Mouse (Mus musculus): ENCODE data around the gene Mmp7. TPM values are rescaled to one million over a fixed set of nuclear protein-coding genes. Genes with fewer than 3 reads are reported as not detected.

Mmp7 gene
- polyA plus RNA-seq, 1 experiment from 2014 or later: not detected

DNA sequence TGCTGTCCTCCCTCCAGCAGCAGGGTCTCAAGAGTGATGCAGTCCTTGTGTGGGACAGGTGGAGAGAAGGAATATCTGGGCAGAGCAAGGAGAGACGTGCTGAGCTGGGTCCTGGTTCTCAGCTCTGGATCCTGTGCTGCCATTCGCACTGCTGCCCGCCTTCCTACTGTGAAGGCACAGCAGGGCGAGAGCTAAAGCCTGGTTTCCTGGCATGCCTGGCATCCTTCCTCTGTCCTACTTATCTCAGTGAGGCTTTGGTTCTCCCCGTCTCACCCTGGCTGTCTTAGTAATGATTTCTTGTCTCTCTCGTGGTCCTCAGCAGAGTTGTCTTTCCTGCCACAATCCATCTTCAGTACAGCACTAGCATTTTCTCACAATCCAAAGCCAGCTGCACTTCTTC is 2.1 kb upstream of the Mmp7 start:
- Histone ChIP-seq H3K9me3 (no peaks in the 10 kb centered on the region), H3K27me3 (no peaks in the 10 kb centered on the region), H3K4me3 (no peak overlapping the region), H3K9ac (no peak overlapping the region), H3K4me2 (no peak overlapping the region), H3K27ac (replicated peaks) (no peak overlapping the region), H3K4me1 (replicated peaks) (no peaks in the 10 kb centered on the region), H3K36me3 (no peaks in the 10 kb centered on the region)
- ATAC-seq (ENCODE audit: low FRiP score, low read depth): no peak
- WGBS: 62% methylated on average over 6 of the region's 6 CpGs

DNA sequence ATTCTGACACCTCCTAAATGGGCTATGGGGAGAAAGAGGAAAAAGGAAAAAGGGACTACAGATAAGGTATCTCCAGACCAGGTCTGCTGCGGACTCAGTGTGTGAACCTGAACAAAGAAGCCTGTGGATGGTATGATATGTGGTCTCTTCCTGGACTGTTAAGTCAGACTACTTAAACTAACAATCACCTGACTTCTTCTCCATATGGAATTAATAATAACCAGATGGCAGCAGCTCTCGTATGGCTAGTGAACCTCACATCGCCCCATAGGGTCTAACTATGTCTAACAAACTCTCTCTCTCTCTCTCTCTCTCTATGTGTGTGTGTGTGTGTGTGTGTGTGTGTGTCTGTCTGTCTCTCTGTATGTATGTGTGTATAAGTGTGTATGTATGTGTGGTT is 2.1 kb downstream of the Mmp7 start:
- H3K9ac ChIP-seq: no peak overlapping the region
- H3K4me2 ChIP-seq: no peak overlapping the region
- WGBS: 89% methylated on average over 3 of the region's 3 CpGs
- no peak overlapping the region for H3K27ac ChIP-seq (replicated peaks)
- no peak for ATAC-seq (ENCODE audit: low FRiP score, low read depth)
- H3K4me3 ChIP-seq: no peak overlapping the region
- no peaks in the 10 kb centered on the region for H3K4me1 ChIP-seq (replicated peaks)
- no peaks in the 10 kb centered on the region for H3K27me3 ChIP-seq
- no peaks in the 10 kb centered on the region for H3K9me3 ChIP-seq
- no peaks in the 10 kb centered on the region for H3K36me3 ChIP-seq

DNA sequence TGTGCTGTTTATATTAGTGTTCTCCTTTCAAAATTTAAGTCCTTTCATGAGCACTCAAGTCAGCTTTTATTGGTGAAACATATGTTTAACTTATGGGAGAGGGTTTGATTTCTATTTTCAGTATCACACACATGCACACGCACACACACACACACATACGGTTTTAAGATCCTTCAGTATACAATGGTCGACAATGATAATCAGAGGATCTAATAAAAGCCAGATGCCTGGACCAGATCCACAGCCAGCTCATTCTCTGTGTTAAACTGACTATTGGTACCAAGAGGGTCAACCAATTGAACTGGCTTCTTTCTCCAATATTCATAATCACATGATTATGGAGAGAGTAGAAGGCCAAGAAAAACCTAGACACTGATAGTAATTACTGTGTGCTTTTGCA is 3.8 kb downstream of the Mmp7 start:
- no peaks in the 10 kb centered on the region for H3K36me3 ChIP-seq
- no peaks in the 10 kb centered on the region for H3K4me1 ChIP-seq (replicated peaks)
- WGBS: 88% methylated on average over 3 of the region's 3 CpGs
- ATAC-seq (ENCODE audit: low FRiP score, low read depth): no peak
- no peaks in the 10 kb centered on the region for H3K27me3 ChIP-seq
- no peaks in the 10 kb centered on the region for H3K9me3 ChIP-seq
- H3K9ac ChIP-seq: no peak overlapping the region
- H3K27ac ChIP-seq (replicated peaks): no peak overlapping the region
- H3K4me2 ChIP-seq: no peak overlapping the region
- no peak overlapping the region for H3K4me3 ChIP-seq

DNA sequence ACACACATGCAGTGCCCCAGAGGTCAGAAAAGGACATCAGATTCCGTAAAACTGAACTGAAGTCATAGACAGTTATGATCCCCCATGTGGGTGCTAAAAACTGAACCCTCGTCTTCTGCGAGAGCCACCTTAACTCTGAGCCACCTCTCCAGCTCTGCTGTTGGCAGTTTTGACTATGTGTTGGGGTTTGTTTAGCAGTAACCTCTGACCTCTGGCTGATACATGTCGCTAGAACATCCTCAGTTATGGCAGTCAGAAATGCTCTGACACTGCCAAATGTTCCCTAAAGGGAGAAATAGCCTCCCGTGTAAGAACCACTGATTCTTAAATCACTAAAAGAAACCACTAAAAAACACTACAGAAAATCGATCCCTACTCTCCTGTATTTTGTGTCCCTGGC is 16.8 kb downstream of the Mmp7 start:
- H3K4me3 ChIP-seq: no peak overlapping the region

DNA sequence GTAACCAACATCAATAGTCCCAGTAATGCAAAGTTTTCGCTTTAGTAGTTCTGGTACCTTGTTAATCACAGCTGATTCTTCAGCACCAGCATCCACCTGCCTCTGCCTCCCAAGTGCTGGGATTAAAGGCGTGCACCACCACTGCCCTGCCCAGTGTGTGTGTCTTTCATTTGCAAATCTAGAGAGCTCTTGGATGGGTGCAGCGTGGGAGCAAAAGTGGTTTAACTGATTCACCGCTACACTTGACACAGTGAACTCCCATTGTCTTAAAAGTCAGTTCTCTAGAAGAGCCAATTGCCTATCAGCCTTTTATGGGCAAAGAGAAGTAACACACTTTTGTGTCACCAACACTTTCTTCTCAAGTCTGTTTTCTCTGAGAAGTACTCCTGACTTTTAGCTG is 19.3 kb downstream of the Mmp7 start:
- H3K9me3 ChIP-seq: no peaks in the 10 kb centered on the region
- no peaks in the 10 kb centered on the region for H3K4me1 ChIP-seq (replicated peaks)
- no peak overlapping the region for H3K9ac ChIP-seq
- no peak overlapping the region for H3K4me3 ChIP-seq
- WGBS: 72% methylated on average over 4 of the region's 4 CpGs
- H3K27me3 ChIP-seq: no peaks in the 10 kb centered on the region
- H3K4me2 ChIP-seq: no peak overlapping the region
- H3K27ac ChIP-seq (replicated peaks): no peak overlapping the region
- no peaks in the 10 kb centered on the region for H3K36me3 ChIP-seq
- no peak for ATAC-seq (ENCODE audit: low FRiP score, low read depth)

More for the DNA sequence above, 16.8 kb downstream of the Mmp7 start:
- no peak overlapping the region for H3K4me2 ChIP-seq
- WGBS: 83% methylated on average over 6 of the region's 6 CpGs
- no peak overlapping the region for H3K27ac ChIP-seq (replicated peaks)
- H3K4me1 ChIP-seq (replicated peaks): no peaks in the 10 kb centered on the region
- H3K27me3 ChIP-seq: no peaks in the 10 kb centered on the region
- no peaks in the 10 kb centered on the region for H3K9me3 ChIP-seq
- ATAC-seq (ENCODE audit: low FRiP score, low read depth): no peak
- no peak overlapping the region for H3K9ac ChIP-seq
- H3K36me3 ChIP-seq: no peaks in the 10 kb centered on the region

DNA sequence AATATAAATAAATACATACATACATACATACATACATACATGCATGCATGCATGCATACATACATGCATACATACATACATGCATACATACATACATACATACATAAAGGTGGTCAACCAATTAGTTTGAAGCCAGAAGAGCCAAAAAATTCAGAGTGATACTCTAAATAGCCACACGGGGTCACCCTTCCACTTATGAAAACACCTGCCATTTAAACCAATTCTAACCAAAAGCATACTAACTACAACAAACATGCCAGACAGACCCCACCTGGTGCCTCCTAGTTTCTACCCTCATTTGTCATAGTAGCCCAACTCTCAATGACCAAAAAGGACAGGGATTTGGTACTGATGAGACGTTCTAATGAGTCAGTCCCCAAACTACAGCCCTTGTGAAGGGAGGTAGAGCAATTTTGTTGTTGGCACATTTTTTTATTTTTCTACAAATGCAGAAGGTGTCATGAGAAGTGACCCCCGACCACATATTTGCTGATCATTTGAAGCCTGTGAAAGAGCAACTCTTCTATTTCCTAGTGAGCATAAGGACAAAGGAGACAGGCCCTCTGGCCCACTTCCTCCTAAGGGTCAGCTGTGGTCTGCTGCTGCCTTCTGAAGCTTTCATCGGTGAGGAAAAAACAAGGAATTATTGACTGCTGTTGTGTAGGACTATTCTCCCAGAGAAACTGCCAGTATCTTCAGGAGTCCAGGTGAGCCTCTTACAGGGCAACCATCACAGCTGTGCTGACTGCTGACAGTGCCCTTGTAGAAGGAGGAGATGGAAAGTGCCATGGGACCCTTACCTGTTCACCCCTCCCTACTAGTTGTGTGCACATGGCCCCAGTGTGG is 22.4 kb downstream of the Mmp7 start:
- Histone ChIP-seq H3K9ac (no peak overlapping the region), H3K4me2 (no peak overlapping the region), H3K36me3 (no peaks in the 10 kb centered on the region), H3K27ac (replicated peaks) (no peak overlapping the region), H3K4me3 (no peak overlapping the region), H3K9me3 (no peaks in the 10 kb centered on the region), H3K27me3 (no peaks in the 10 kb centered on the region), H3K4me1 (replicated peaks) (no peaks in the 10 kb centered on the region)
- WGBS: 35% methylated on average over 4 of the region's 4 CpGs
- peak; percentile 23; the same call in 1 of the 2 replicates for ATAC-seq (ENCODE audit: low FRiP score, low read depth)

DNA sequence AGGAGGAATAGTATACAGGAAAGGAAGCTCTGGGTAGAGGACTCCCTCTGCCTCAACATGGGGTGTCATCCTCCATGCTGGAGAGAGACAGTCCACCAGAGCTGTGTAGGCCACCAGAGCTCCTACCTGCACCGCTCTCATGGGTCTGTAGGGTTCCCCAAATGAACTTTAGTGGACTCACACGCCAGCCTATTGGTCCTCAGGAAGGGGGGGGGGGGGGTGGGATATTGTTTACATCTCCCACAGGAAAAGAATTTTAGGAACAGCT is 23.0 kb downstream of the Mmp7 start:
- no peak overlapping the region for H3K4me3 ChIP-seq
- H3K9ac ChIP-seq: no peak overlapping the region
- no peak overlapping the region for H3K4me2 ChIP-seq
- ATAC-seq (ENCODE audit: low FRiP score, low read depth): no peak
- no peaks in the 10 kb centered on the region for H3K9me3 ChIP-seq
- H3K36me3 ChIP-seq: no peaks in the 10 kb centered on the region
- H3K27ac ChIP-seq (replicated peaks): no peak overlapping the region
- WGBS: 72% methylated on average over 2 of the region's 2 CpGs
- H3K4me1 ChIP-seq (replicated peaks): no peaks in the 10 kb centered on the region
- no peaks in the 10 kb centered on the region for H3K27me3 ChIP-seq

DNA sequence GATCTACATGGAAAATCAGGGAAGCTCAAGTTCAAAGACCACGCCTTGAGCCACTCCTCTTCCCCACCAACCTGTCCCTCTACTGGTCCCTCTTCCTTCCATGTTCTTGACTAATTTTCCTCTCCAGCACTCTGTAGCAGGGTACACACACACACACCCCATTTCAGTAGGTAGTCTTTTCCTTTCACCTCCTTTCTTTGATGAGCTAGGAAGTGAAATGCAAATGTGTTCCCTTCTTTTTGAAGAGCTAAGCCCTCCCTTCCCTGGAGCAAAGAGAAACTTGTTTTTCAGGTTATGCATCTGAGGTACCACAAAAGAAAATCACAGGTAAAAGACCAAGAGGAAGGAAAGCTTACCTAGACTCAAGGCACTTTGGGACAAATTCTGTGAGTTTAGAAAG is 29.7 kb downstream of the Mmp7 start:
- Histone ChIP-seq H3K36me3 (no peaks in the 10 kb centered on the region), H3K4me3 (no peak overlapping the region), H3K4me1 (replicated peaks) (no peaks in the 10 kb centered on the region), H3K9me3 (no peaks in the 10 kb centered on the region), H3K27ac (replicated peaks) (no peak overlapping the region), H3K27me3 (no peaks in the 10 kb centered on the region), H3K4me2 (no peak overlapping the region), H3K9ac (no peak overlapping the region)
- 100% methylated on average over 1 of the region's 1 CpGs for WGBS
- no peak for ATAC-seq (ENCODE audit: low FRiP score, low read depth)

DNA sequence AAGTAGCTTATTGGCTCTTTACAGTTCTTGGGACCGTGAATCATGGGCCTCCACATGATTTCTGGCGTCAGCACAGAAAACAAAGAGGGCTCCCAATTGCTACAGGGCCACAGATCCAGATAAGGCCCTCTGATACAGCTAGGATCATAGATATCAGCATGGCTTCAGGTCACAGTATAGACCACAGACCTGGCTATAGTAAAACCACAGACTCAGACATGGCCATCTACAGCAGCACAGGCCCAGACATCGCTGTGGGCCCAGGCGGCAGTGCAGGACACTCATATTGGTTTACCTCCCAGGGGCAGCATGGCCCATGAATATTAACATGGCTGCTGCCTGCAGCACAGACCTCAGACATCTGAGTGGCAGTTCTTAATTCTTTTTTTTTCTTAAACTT is 37.1 kb downstream of the Mmp7 start:
- Histone ChIP-seq H3K4me2 (no peak overlapping the region), H3K27ac (replicated peaks) (no peak overlapping the region), H3K4me1 (replicated peaks) (no peaks in the 10 kb centered on the region), H3K9me3 (no peaks in the 10 kb centered on the region), H3K36me3 (no peaks in the 10 kb centered on the region), H3K9ac (no peak overlapping the region), H3K4me3 (no peak overlapping the region), H3K27me3 (no peaks in the 10 kb centered on the region)
- ATAC-seq (ENCODE audit: low FRiP score, low read depth): no peak
- WGBS: 81% methylated on average over 4 of the region's 4 CpGs

DNA sequence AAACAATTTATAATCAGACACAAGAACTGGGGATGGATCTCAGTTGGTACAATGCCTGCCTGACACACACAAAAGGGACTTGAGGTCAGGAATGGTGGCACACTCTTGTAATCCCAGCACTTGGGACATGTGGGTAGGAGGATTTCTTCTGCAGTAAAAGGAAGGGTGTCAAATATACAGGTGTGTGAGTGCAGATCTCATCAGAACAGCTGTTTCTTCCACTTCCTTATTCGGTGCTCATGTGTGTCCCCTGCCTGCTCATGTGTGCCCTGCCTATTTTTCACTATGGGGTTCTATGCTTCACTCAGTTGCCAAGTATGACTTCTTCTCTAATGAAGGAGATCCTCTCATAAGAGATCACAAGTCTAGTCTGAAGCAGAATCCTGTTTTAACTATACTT is 50.8 kb downstream of the Mmp7 start:
- no peaks in the 10 kb centered on the region for H3K36me3 ChIP-seq
- H3K4me3 ChIP-seq: no peak overlapping the region
- no peak for ATAC-seq (ENCODE audit: low FRiP score, low read depth)
- H3K4me2 ChIP-seq: no peak overlapping the region
- H3K4me1 ChIP-seq (replicated peaks): no peaks in the 10 kb centered on the region
- no peaks in the 10 kb centered on the region for H3K27me3 ChIP-seq
- no peak overlapping the region for H3K27ac ChIP-seq (replicated peaks)
- H3K9ac ChIP-seq: no peak overlapping the region
- 93% methylated on average over 1 of the region's 1 CpGs for WGBS
- H3K9me3 ChIP-seq: no peaks in the 10 kb centered on the region

DNA sequence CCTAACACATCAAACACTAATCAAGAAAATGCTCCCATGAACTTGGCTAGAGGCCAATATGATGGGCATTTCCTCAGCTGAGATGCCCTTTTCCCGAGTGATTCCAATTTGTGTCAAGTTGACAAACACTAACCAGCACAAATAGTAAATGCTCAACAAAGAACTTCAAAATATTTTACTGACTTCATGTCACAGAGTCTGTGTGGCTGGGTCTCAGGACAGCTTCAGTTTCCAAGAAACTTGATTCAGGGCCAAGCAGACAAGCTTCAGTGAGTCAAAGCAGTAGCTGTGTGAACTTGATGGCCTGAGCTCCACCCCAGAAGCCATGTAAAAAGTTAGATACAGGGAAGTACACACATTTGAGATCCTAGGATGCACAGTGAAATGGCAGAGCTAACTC is 52.3 kb downstream of the Mmp7 start:
- no peaks in the 10 kb centered on the region for H3K9me3 ChIP-seq
- H3K9ac ChIP-seq: no peak overlapping the region
- H3K36me3 ChIP-seq: no peaks in the 10 kb centered on the region
- no peaks in the 10 kb centered on the region for H3K4me1 ChIP-seq (replicated peaks)
- no peaks in the 10 kb centered on the region for H3K27me3 ChIP-seq
- ATAC-seq (ENCODE audit: low FRiP score, low read depth): no peak
- no peak overlapping the region for H3K4me3 ChIP-seq
- WGBS: 74% methylated on average over 1 of the region's 1 CpGs
- no peak overlapping the region for H3K27ac ChIP-seq (replicated peaks)
- H3K4me2 ChIP-seq: no peak overlapping the region

DNA sequence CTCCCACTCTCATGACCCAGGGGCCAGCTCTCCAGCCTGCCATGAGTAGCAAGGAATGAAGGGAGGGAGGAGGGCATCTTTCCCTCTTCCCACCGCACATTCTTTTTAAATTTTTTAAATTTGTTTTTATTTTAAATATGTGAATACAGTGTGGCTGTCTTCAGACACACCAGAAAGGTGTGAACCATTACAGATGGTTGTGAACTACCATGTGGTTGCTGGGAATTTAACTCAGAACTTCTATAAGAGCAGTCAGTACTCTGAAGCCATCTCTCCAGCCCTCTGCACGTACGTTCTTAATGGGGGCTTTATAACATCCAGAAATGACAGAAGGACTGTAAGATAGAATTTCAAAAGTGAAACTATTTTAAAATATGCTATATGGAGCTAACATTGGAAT is 57.0 kb downstream of the Mmp7 start:
- H3K4me2 ChIP-seq: no peak overlapping the region
- ATAC-seq (ENCODE audit: low FRiP score, low read depth): no peak
- 90% methylated on average over 3 of the region's 3 CpGs for WGBS
- H3K9ac ChIP-seq: no peak overlapping the region
- no peaks in the 10 kb centered on the region for H3K4me1 ChIP-seq (replicated peaks)
- H3K36me3 ChIP-seq: no peaks in the 10 kb centered on the region
- H3K27me3 ChIP-seq: no peaks in the 10 kb centered on the region
- no peak overlapping the region for H3K27ac ChIP-seq (replicated peaks)
- no peak overlapping the region for H3K4me3 ChIP-seq
- H3K9me3 ChIP-seq: no peaks in the 10 kb centered on the region
